Mouse (Mus musculus) neural tube, embryonic 15.5 days (tissue): ENCODE measurements around the gene Pir. TPM values are rescaled to one million over a fixed set of nuclear protein-coding genes. Genes with fewer than 3 reads are reported as not detected.

ENCODE experiments used
- ATAC-seq: fragments of 200-750 bp; cut with Nextera tagmentation; 2 replicates; pipeline ENCODE4 v1.8.0; 2017; ENCODE audit warnings: mild to moderate bottlenecking, moderate TSS enrichment, moderate library complexity; ENCODE audit not compliant: low FRiP score
- H3K27ac ChIP-seq: fragments of 300-500 bp; sonication (generic); replicated peaks from 2 replicates; pipeline ENCODE4 v1.5.1; 2015; ENCODE audit warnings: mild to moderate bottlenecking, inconsistent platforms
- H3K27me3 ChIP-seq: fragments of 300-500 bp; sonication (generic); replicated peaks from 2 replicates; pipeline ENCODE4 v1.6.1; 2015; ENCODE audit warnings: inconsistent platforms
- H3K36me3 ChIP-seq: fragments of 300-500 bp; sonication (generic); 2 replicates; pipeline ENCODE4 v1.6.1; 2015; ENCODE audit warnings: inconsistent platforms
- H3K4me1 ChIP-seq: fragments of 300-500 bp; sonication (generic); 2 replicates; pipeline ENCODE4 v1.6.1; 2015; ENCODE audit warnings: inconsistent platforms
- H3K4me2 ChIP-seq: fragments of 300-500 bp; sonication (generic); 2 replicates; pipeline ENCODE4 v1.6.1; 2015; ENCODE audit warnings: inconsistent platforms, mild to moderate bottlenecking, moderate library complexity
- H3K4me3 ChIP-seq: fragments of 300-500 bp; sonication (generic); replicated peaks from 2 replicates; pipeline ENCODE4 v1.5.1; 2015; ENCODE audit warnings: mild to moderate bottlenecking, inconsistent platforms
- H3K9ac ChIP-seq: fragments of 300-500 bp; sonication (generic); replicated peaks from 2 replicates; pipeline ENCODE4 v1.6.1; 2015; ENCODE audit warnings: mild to moderate bottlenecking, inconsistent platforms
- H3K9me3 ChIP-seq: fragments of 300-500 bp; sonication (generic); replicated peaks from 2 replicates; pipeline ENCODE4 v1.6.1; 2016; ENCODE audit warnings: inconsistent platforms
- WGBS: fragments of 180-500 bp; shearing (Covaris S2); methylation state at CpG from one replicate; pipeline ENCODE4 v1.1.7; 2015; ENCODE audit warnings: mixed read lengths; 5-methylcytosine and 5-hydroxymethylcytosine counted together
- polyA plus RNA-seq: library from polyadenylated mRNA; unstranded; fragments of >200 nt; fragmentation: Nextera tagmentation; extraction: Ambion mirVana; gene quantifications from 2 replicates; pipeline ENCODE4 v1.2.1, GENCODE M21; 2015

Pir gene
- polyA plus RNA-seq, 1 experiment from 2014 or later, result 3.0 TPM

DNA sequence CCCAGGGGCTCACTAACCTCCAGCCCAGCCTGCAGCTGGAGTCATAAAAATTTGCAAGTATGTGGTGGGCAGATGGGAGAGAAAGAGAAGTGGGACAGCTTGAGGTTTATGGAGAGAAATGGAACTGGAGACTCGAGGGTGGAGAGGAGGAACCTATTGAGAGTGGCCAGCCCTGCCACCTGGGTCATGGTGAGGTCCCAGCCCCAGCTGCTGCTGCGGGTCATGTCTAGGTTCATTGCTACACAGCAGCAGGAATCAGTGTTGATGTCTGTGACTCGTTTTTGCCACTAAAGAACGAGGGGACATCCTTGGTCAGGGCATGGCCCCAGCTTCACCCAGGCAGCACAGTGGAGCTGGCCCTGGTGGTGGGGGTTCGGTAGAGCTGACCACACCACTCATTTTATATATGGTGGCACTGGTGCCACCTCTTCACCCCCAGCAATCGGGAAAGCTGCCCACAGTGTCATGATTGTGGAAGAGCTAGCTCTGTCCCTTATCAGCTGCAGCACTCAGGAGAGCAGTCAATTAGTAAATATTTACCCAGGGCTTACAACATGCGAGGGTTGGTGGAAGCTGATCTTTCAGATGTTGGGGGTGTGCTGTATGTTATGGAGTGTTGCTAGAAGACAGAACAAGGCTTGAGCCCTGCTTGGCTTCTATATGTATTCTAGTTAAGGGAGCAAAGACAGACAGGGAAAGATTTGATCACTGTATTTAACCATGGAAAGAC lies 11.9 kb downstream of the Pir start:
- no peaks in the 10 kb centered on the region for H3K27me3 ChIP-seq
- no peak overlapping the region for H3K27ac ChIP-seq
- H3K9me3 ChIP-seq, result no peaks in the 10 kb centered on the region
- H3K36me3 ChIP-seq, result no peaks in the 10 kb centered on the region
- no peaks in the 10 kb centered on the region for H3K4me1 ChIP-seq
- no peak overlapping the region for H3K4me3 ChIP-seq
- no peak overlapping the region for H3K4me2 ChIP-seq
- H3K9ac ChIP-seq, result no peak overlapping the region
- ATAC-seq, result no peak
- WGBS, result 79% methylated on average over 7 of the region's 7 CpGs

DNA sequence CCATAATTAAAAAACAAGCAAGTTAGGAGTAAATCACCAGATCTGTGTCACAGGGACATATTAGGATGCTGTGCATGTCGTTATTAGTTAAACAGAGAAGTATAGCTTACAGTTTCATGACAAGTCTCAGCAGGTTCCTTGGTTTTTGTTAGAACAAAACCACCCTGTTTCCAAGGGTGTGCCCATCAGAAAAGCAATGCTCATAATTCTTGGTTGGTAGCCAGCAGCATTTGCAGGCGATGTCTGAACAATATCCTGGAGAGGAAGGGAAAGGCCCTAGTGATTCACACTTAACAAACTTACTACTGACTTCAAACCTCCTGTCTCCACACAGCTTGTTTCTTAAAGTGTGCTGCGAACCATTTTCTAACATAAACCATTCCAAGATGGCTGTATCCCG lies 14.6 kb downstream of the Pir start:
- no peaks in the 10 kb centered on the region for H3K4me1 ChIP-seq
- no peaks in the 10 kb centered on the region for H3K9me3 ChIP-seq
- no peak overlapping the region for H3K27ac ChIP-seq
- no peak overlapping the region for H3K4me3 ChIP-seq
- no peaks in the 10 kb centered on the region for H3K36me3 ChIP-seq
- H3K27me3 ChIP-seq, result no peaks in the 10 kb centered on the region
- ATAC-seq, result no peak
- 92% methylated on average over 4 of the region's 4 CpGs for WGBS
- no peak overlapping the region for H3K4me2 ChIP-seq
- no peak overlapping the region for H3K9ac ChIP-seq

- Histone ChIP-seq H3K36me3 (no peaks in the 10 kb centered on the region), H3K4me3 (no peak overlapping the region), H3K27me3 (no peaks in the 10 kb centered on the region), H3K4me2 (no peak overlapping the region), H3K27ac (no peak overlapping the region), H3K9ac (no peak overlapping the region), H3K9me3 (no peaks in the 10 kb centered on the region), H3K4me1 (no peaks in the 10 kb centered on the region)
- WGBS, result 62% methylated on average over 3 of the region's 3 CpGs
- no peak for ATAC-seq
Observed at GRCm38 (mm10) chrX:164287077-164287476, 17.9 kb downstream of the Pir start.

DNA sequence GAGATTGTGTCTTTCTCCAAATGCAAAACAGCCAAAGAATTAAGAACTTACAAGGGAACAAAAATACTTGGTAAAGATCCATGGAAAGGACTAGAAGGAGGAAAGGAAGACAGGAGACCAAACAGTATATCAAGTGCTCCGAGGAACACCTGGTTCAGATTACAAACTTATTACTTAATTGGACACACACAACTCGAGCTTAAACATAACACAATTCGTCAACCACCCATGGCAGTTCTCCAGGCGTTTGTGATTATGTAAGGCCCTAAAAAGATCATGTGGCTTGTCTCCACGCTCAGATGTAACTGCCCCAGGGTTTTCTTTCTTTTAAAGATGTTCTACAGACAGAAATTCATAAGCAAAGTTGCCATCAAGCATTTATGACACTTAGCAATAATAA lies 22.0 kb downstream of the Pir start:
- H3K27me3 ChIP-seq, result no peaks in the 10 kb centered on the region; the same call in 1 of the 2 replicates
- H3K4me1 ChIP-seq, result no peaks in the 10 kb centered on the region
- no peaks in the 10 kb centered on the region for H3K9me3 ChIP-seq
- 68% methylated on average over 5 of the region's 5 CpGs for WGBS
- H3K9ac ChIP-seq, result no peak overlapping the region
- no peak overlapping the region for H3K27ac ChIP-seq
- ATAC-seq, result no peak
- H3K4me2 ChIP-seq, result no peak overlapping the region
- no peak overlapping the region for H3K4me3 ChIP-seq
- H3K36me3 ChIP-seq, result no peaks in the 10 kb centered on the region

DNA sequence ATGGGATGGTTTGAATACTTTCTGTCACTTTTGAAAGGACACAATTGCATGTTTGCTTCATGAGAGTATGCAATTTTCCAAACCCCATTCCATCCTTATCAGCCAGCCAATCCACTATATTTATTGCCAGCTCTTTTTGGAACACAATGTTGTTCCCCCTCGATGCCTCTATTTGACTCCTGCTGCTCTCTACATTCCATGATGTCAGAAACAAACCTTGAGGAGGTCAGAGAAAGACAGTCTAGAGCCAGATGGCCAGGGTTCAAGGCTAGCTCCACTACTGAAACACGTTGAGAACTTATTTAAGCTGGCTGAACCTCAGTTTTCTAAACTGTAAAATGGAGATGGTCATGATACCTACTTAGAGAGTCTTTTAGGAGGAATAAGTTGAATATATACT lies 37.1 kb downstream of the Pir start:
- no peak overlapping the region for H3K4me3 ChIP-seq
- H3K9ac ChIP-seq, result no peak overlapping the region
- H3K27me3 ChIP-seq, result no peaks in the 10 kb centered on the region
- 59% methylated on average over 2 of the region's 2 CpGs for WGBS
- no peaks in the 10 kb centered on the region for H3K36me3 ChIP-seq
- no peaks in the 10 kb centered on the region for H3K9me3 ChIP-seq
- no peak overlapping the region for H3K27ac ChIP-seq
- no peak overlapping the region for H3K4me2 ChIP-seq
- H3K4me1 ChIP-seq, result no peaks in the 10 kb centered on the region
- ATAC-seq, result no peak

- Histone ChIP-seq H3K9ac (no peak overlapping the region), H3K4me3 (no peak overlapping the region), H3K27me3 (no peaks in the 10 kb centered on the region), H3K9me3 (no peaks in the 10 kb centered on the region), H3K4me1 (no peaks in the 10 kb centered on the region), H3K4me2 (no peak overlapping the region), H3K27ac (no peak overlapping the region), H3K36me3 (no peaks in the 10 kb centered on the region)
- 82% methylated on average over 1 of the region's 1 CpGs for WGBS
- ATAC-seq, result no peak
Observed at GRCm38 (mm10) chrX:164313876-164314275, 44.7 kb downstream of the Pir start.

DNA sequence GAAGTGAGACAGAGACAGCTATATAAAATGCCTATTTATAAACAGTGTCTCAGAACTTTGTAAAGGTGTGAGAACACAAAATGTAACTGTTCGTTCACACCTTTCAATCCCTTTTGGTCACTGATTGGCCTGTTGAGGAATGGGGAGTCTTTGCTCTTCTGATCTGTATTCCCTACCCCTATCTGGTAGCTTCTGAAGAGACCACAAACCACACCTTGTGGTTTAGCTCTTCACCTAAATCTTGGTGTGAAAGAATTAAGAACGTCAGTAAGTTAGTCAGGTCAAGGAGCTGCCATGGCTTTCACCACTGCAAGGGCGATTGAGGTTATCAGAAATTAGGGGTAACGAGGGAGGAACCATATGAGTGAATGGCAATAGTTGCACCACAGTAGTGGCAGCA lies 49.4 kb downstream of the Pir start:
- Histone ChIP-seq H3K9ac (no peak overlapping the region), H3K27me3 (peaks cover 5% of the 10 kb centered on the region; the same call in 1 of the 2 replicates), H3K4me1 (no peaks in the 10 kb centered on the region), H3K36me3 (no peaks in the 10 kb centered on the region), H3K4me3 (no peak overlapping the region), H3K9me3 (no peaks in the 10 kb centered on the region), H3K27ac (no peak overlapping the region), H3K4me2 (no peak overlapping the region)
- WGBS, result 89% methylated on average over 4 of the region's 4 CpGs
- ATAC-seq, result no peak

DNA sequence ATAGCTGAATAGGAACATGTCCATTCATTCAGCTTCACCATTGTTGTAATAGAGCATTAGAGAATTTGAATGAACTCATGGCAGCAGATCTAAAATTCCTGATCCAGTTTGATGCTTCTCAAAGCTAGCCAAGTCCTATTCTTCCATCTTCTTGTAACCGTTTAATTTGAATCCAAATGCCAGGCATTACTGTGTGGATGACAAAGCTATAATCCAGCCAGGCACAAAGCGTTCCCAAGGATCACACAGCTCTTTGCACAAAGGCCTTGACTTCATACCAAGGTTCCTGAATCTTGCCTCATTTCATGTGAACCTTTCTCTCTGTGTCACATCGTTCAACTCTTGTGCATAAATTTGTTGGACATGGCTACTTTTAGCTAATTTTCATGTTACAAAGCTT lies 50.9 kb downstream of the Pir start:
- Histone ChIP-seq H3K9me3 (no peaks in the 10 kb centered on the region), H3K4me1 (no peaks in the 10 kb centered on the region), H3K36me3 (no peaks in the 10 kb centered on the region), H3K27me3 (peaks cover 5% of the 10 kb centered on the region; the same call in 1 of the 2 replicates), H3K4me3 (no peak overlapping the region), H3K27ac (no peak overlapping the region), H3K4me2 (no peak overlapping the region), H3K9ac (no peak overlapping the region)
- WGBS, result 82% methylated on average over 3 of the region's 3 CpGs
- ATAC-seq, result no peak

DNA sequence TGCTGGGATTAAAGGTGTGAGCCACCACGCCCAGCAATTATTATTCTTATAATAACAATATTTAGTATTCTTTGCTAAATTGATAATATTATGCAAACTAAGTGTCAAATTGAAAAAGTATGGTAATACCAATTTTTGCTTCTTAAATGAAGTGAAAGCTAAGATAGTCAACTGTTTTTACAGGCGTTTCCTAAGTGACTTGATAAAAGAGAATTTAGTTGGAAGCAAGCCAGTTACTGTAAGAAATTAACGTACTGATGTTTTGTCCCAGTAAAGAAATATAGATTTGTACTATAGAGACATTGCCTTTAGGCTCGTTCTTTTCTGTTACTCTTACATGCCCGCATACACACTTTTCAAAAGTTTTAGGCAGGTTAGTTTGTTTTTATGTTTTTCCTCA lies 53.3 kb downstream of the Pir start:
- no peak for ATAC-seq
- WGBS, result 86% methylated on average over 5 of the region's 5 CpGs
- no peak overlapping the region for H3K4me2 ChIP-seq
- H3K27me3 ChIP-seq, result peaks cover 5% of the 10 kb centered on the region; the same call in 1 of the 2 replicates
- no peak overlapping the region for H3K27ac ChIP-seq
- H3K36me3 ChIP-seq, result no peaks in the 10 kb centered on the region
- no peak overlapping the region for H3K4me3 ChIP-seq
- H3K4me1 ChIP-seq, result no peaks in the 10 kb centered on the region
- no peaks in the 10 kb centered on the region for H3K9me3 ChIP-seq
- no peak overlapping the region for H3K9ac ChIP-seq

- Histone ChIP-seq H3K4me1 (no peaks in the 10 kb centered on the region), H3K4me3 (no peak overlapping the region), H3K9me3 (no peaks in the 10 kb centered on the region), H3K27me3 (peaks cover 5% of the 10 kb centered on the region; the same call in 1 of the 2 replicates), H3K9ac (no peak overlapping the region), H3K4me2 (no peak overlapping the region), H3K36me3 (no peaks in the 10 kb centered on the region), H3K27ac (no peak overlapping the region)
- WGBS, result 58% methylated on average over 4 of the region's 4 CpGs
- ATAC-seq, result no peak
Observed at GRCm38 (mm10) chrX:164323391-164323913, 54.3 kb downstream of the Pir start.

- Histone ChIP-seq H3K27ac (no peak overlapping the region), H3K27me3 (no peaks in the 10 kb centered on the region), H3K4me3 (no peak overlapping the region), H3K4me1 (no peaks in the 10 kb centered on the region), H3K36me3 (no peaks in the 10 kb centered on the region), H3K4me2 (no peak overlapping the region), H3K9ac (no peak overlapping the region), H3K9me3 (no peaks in the 10 kb centered on the region)
- 84% methylated on average over 2 of the region's 2 CpGs for WGBS
- ATAC-seq, result no peak
Observed at GRCm38 (mm10) chrX:164330351-164330750, 61.2 kb downstream of the Pir start.

DNA sequence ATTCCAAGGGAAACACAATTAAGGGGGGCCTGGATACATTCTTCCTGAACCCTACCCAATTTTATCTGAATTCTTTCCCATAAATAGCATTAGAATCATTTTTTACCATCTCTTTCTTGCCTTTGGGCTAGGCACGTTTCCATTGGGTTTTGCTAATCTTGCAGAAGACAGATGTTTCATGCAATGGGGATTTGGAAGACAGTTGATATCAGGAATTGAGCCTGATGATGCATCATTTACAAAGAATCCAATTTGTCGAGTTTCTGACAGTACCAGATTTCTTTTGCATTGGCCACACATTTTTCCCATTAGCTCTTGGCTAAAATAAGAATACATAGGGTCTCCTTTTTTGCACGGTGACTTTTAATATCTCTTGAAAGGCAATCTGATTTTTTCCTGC lies 61.6 kb downstream of the Pir start:
- Histone ChIP-seq H3K4me1 (no peaks in the 10 kb centered on the region), H3K27me3 (no peaks in the 10 kb centered on the region), H3K27ac (no peak overlapping the region), H3K4me3 (no peak overlapping the region), H3K36me3 (no peaks in the 10 kb centered on the region), H3K4me2 (no peak overlapping the region), H3K9ac (no peak overlapping the region), H3K9me3 (no peaks in the 10 kb centered on the region)
- 85% methylated on average over 3 of the region's 3 CpGs for WGBS
- no peak for ATAC-seq
